Mouse (Mus musculus) stomach, embryonic 15.5 days (tissue): Measurements from ENCODE around the gene Rita1. TPM values are rescaled to one million over a fixed set of nuclear protein-coding genes. Genes with fewer than 3 reads are reported as not detected.

Experiments
- ATAC-seq: fragments of 200-750 bp; cut with Nextera tagmentation; 2 replicates; pipeline ENCODE4 v1.8.0; 2017; ENCODE audit warnings: low read depth, moderate number of reproducible peaks, moderate TSS enrichment; ENCODE audit not compliant: insufficient read depth, low FRiP score
- H3K27ac ChIP-seq: fragments of 300-500 bp; sonication (generic); 2 replicates; pipeline ENCODE4 v1.5.1; 2015; ENCODE audit warnings: mild to moderate bottlenecking, inconsistent platforms
- H3K27me3 ChIP-seq: fragments of 300-500 bp; sonication (generic); replicated peaks from 2 replicates; pipeline ENCODE4 v1.6.1; 2015; ENCODE audit warnings: inconsistent platforms
- H3K36me3 ChIP-seq: fragments of 300-500 bp; sonication (generic); 2 replicates; pipeline ENCODE4 v1.6.1; 2015; ENCODE audit warnings: inconsistent platforms
- H3K4me1 ChIP-seq: fragments of 300-500 bp; sonication (generic); 2 replicates; pipeline ENCODE4 v1.6.1; 2015; ENCODE audit warnings: inconsistent platforms
- H3K4me2 ChIP-seq: fragments of 300-500 bp; sonication (generic); 2 replicates; pipeline ENCODE4 v1.6.1; 2015; ENCODE audit warnings: mild to moderate bottlenecking, inconsistent platforms
- H3K4me3 ChIP-seq: fragments of 300-500 bp; sonication (generic); replicated peaks from 2 replicates; pipeline ENCODE4 v1.5.1; 2015; ENCODE audit warnings: inconsistent platforms
- H3K9ac ChIP-seq: fragments of 300-500 bp; sonication (generic); 2 replicates; pipeline ENCODE4 v1.6.1; 2015; ENCODE audit warnings: inconsistent platforms
- H3K9me3 ChIP-seq: fragments of 300-500 bp; sonication (generic); 2 replicates; pipeline ENCODE4 v1.6.1; 2016; ENCODE audit warnings: inconsistent platforms
- WGBS: fragments of 180-500 bp; shearing (Covaris S2); methylation state at CpG from one replicate; pipeline ENCODE4 v1.1.7; 2015; 5-methylcytosine and 5-hydroxymethylcytosine counted together
- polyA plus RNA-seq: library from polyadenylated mRNA; unstranded; fragments of >200 nt; fragmentation: Nextera tagmentation; extraction: Ambion mirVana; gene quantifications from 2 replicates; pipeline ENCODE4 v1.2.1, GENCODE M21; 2015

Gene Rita1
- polyA plus RNA-seq, 1 experiment from 2014 or later, result 10.4 TPM

- no peaks in the 10 kb centered on the region for H3K4me1 ChIP-seq
- no peak overlapping the region for H3K27ac ChIP-seq
- H3K27me3 ChIP-seq, result no peaks in the 10 kb centered on the region
- 93% methylated on average over 10 of the region's 10 CpGs for WGBS
- no peak overlapping the region for H3K4me3 ChIP-seq
- no peaks in the 10 kb centered on the region for H3K9me3 ChIP-seq
- H3K9ac ChIP-seq, result no peak overlapping the region
- H3K4me2 ChIP-seq, result no peak overlapping the region
- no peak for ATAC-seq
- peaks cover 76% of the 10 kb centered on the region for H3K36me3 ChIP-seq
Observed at GRCm38 (mm10) chr5:120624427-120624826, 12.0 kb upstream of the Rita1 start.

DNA sequence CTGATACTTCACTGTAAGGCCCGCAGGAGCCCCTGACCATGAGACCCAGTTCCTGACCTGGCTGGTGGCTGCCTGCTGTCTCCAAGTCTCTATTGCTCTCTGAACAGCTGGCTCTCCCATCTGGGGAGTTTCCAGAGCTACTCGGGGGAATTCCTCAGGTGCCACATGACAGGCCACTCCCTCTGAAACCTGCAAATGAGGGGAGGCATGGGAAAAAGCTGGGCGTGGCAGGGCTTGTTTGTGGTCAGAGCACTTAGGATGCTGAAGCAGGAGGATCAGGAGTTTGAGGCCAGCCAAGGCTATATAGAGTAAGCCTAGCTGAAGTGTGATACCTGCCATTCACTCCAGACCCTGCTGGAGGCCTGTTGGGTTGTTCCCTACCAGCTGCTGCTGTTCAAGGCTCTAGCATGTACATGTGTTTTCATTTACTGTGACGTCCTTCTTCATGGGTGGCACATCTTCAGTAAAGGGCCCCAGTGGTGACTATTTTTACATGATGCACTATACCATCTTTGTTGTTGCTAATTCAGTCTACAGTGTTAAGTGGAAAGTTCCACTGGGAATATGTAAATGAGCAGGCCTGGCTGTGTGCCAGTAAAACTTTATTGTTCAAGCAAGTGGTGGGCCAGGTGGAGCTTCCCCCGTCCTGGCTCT lies 9.9 kb upstream of the Rita1 start:
- 80% methylated on average over 5 of the region's 5 CpGs for WGBS

GRCm38 (mm10) chr5:120621846-120622197 lies 9.4 kb upstream of the Rita1 start:
- Histone ChIP-seq H3K9me3 (no peaks in the 10 kb centered on the region), H3K4me2 (no peak overlapping the region), H3K36me3 (peaks cover 85% of the 10 kb centered on the region), H3K27me3 (no peaks in the 10 kb centered on the region), H3K27ac (no peak overlapping the region), H3K9ac (no peak overlapping the region), H3K4me3 (no peak overlapping the region), H3K4me1 (no peaks in the 10 kb centered on the region)
- 88% methylated on average over 10 of the region's 10 CpGs for WGBS
- ATAC-seq, result no peak

More for the DNA sequence above, 9.9 kb upstream of the Rita1 start:
- Histone ChIP-seq H3K36me3 (peaks cover 90% of the 10 kb centered on the region), H3K4me3 (no peak overlapping the region), H3K9me3 (no peaks in the 10 kb centered on the region), H3K4me1 (no peaks in the 10 kb centered on the region), H3K27me3 (no peaks in the 10 kb centered on the region), H3K9ac (no peak overlapping the region), H3K27ac (no peak overlapping the region), H3K4me2 (no peak overlapping the region)
- no peak for ATAC-seq

DNA sequence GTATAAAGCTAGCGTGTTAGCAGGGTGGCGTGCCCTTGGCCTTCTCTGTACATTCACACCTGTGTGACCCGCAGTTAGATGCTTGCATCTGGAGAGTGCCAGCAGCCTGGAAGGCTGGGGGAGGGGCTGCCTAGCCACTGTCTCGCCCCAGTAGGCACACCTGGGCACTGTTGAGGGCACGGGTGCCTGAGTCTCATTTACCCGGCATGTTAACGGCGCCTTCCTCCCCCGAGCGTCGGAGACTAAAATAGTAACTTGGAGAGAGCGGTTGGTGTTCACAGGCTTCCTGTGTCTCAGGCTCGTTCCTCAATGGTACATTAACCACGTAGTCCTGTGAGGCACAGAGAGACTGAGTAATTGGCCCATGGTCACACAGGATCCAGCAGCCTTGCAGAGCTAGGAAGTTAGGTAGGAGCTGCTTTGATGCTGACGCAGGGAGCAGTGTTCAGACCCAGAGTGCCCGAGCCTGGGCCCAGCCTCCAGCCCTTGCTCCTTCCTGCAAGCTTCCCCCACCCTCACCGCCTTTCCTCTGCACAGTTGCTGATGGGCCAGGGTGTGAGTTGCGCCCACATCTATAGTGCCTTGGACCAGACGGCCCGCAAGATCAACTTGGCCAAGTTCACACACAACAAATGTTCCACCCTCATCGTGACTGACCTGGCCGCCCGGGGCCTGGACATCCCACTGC lies 8.8 kb upstream of the Rita1 start:
- no peaks in the 10 kb centered on the region for H3K9me3 ChIP-seq
- H3K9ac ChIP-seq, result no peak overlapping the region
- no peak overlapping the region for H3K27ac ChIP-seq
- no peak overlapping the region for H3K4me3 ChIP-seq
- WGBS, result 88% methylated on average over 23 of the region's 23 CpGs
- H3K36me3 ChIP-seq, result peaks cover 80% of the 10 kb centered on the region
- H3K27me3 ChIP-seq, result no peaks in the 10 kb centered on the region
- no peak for ATAC-seq
- no peaks in the 10 kb centered on the region for H3K4me1 ChIP-seq
- no peak overlapping the region for H3K4me2 ChIP-seq

DNA sequence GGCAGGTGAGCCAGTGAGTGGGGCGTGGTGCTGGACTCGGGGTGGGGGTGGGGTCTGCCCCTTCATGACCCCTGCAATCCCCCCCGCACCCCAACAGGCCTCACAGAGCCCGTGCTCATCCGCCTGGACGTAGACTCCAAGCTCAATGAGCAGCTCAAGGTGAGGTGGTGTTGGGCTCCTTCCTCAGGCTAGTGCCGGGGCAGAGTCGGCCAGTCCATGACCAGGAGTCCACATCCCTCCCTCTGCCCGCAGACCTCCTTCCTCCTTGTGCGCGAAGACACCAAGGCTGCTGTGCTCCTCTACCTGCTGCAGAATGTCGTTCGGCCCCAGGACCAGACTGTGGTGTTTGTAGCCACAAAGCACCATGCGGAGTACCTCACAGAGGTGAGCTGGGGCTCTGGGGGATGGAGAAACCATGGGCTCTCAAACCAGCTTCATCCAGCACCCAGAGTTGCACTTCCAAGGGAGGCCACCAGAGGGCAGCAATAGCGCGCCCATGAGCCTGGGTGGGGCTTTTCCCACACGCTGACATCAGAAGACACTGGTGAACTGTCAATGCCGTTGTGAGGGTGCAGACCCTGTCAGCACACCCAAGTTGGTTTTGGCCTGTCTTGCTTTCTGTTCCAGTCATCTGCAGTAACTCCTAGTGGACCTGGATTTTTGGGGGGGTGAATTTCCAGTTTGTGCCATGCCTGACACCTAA lies 8.1 kb upstream of the Rita1 start:
- Histone ChIP-seq H3K4me1 (no peaks in the 10 kb centered on the region), H3K9me3 (no peaks in the 10 kb centered on the region), H3K4me2 (no peak overlapping the region), H3K9ac (no peak overlapping the region), H3K4me3 (no peak overlapping the region), H3K36me3 (peaks cover 78% of the 10 kb centered on the region), H3K27me3 (no peaks in the 10 kb centered on the region), H3K27ac (no peak overlapping the region)
- ATAC-seq, result no peak
- 68% methylated on average over 18 of the region's 18 CpGs for WGBS

GRCm38 (mm10) chr5:120619201-120619600 lies 6.8 kb upstream of the Rita1 start:
- ATAC-seq, result no peak
- Histone ChIP-seq H3K4me2 (no peak overlapping the region), H3K4me1 (no peaks in the 10 kb centered on the region), H3K4me3 (no peak overlapping the region), H3K27ac (no peak overlapping the region), H3K27me3 (no peaks in the 10 kb centered on the region), H3K36me3 (peaks cover 65% of the 10 kb centered on the region), H3K9me3 (no peaks in the 10 kb centered on the region), H3K9ac (no peak overlapping the region)
- 22% methylated on average over 5 of the region's 5 CpGs for WGBS

DNA sequence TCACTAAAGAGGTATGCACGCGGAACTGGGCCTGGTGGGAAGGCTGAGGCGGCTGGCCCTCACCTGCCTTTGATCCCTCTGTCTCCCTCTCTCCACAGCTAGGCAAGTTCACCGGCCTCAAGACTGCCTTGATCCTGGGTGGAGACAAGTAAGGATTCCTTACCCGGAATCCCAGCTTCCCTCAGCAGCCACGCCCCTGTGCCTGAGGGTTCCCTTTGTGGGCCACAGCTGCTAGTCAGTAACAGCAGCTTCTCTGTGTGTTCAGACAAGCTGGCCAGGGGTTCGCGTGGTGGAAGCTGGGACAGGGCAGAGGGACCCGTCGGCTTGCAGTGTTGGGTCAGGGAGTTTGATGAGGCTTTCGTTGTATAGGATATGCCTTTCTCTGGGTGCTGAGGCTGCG lies 6.4 kb upstream of the Rita1 start:
- H3K27ac ChIP-seq, result no peak overlapping the region
- H3K9me3 ChIP-seq, result no peaks in the 10 kb centered on the region
- H3K4me2 ChIP-seq, result no peak overlapping the region
- peaks cover 61% of the 10 kb centered on the region for H3K36me3 ChIP-seq
- no peak overlapping the region for H3K4me3 ChIP-seq
- peaks cover 3% of the 10 kb centered on the region; the same call in 1 of the 2 replicates for H3K4me1 ChIP-seq
- no peaks in the 10 kb centered on the region for H3K27me3 ChIP-seq
- ATAC-seq, result no peak
- H3K9ac ChIP-seq, result no peak overlapping the region
- WGBS, result 85% methylated on average over 12 of the region's 12 CpGs

GRCm38 (mm10) chr5:120615903-120616302 lies 3.5 kb upstream of the Rita1 start:
- Histone ChIP-seq H3K36me3 (peaks cover 32% of the 10 kb centered on the region), H3K4me3 (no peak overlapping the region), H3K4me2 (no peak overlapping the region), H3K27ac (no peak overlapping the region), H3K9ac (no peak overlapping the region), H3K9me3 (no peaks in the 10 kb centered on the region), H3K27me3 (no peaks in the 10 kb centered on the region), H3K4me1 (peaks cover 10% of the 10 kb centered on the region)
- ATAC-seq, result no peak
- 98% methylated on average over 4 of the region's 4 CpGs for WGBS

GRCm38 (mm10) chr5:120612822-120613604 lies 624 bp upstream of the Rita1 start:
- Histone ChIP-seq H3K4me1 (peaks cover 10% of the 10 kb centered on the region), H3K27me3 (no peaks in the 10 kb centered on the region), H3K27ac (peak overlapping the region; percentile 84), H3K4me3 (peak overlapping the region; percentile 72), H3K4me2 (peak overlapping the region; percentile 76), H3K9me3 (no peaks in the 10 kb centered on the region), H3K9ac (peak overlapping the region; percentile 47; the same call in 1 of the 2 replicates), H3K36me3 (peaks cover 10% of the 10 kb centered on the region)
- WGBS, result under 1% methylated on average over 69 of the region's 69 CpGs
- peak; percentile 91 for ATAC-seq

GRCm38 (mm10) chr5:120611416-120611815 lies 973 bp downstream of the Rita1 start:
- peak overlapping the region; percentile 17; the same call in 1 of the 2 replicates for H3K9ac ChIP-seq
- H3K27ac ChIP-seq, result no peak overlapping the region
- peak overlapping the region; percentile 72 for H3K4me3 ChIP-seq
- H3K4me1 ChIP-seq, result peaks cover 10% of the 10 kb centered on the region
- WGBS, result 46% methylated on average over 8 of the region's 8 CpGs
- H3K27me3 ChIP-seq, result no peaks in the 10 kb centered on the region
- no peaks in the 10 kb centered on the region for H3K9me3 ChIP-seq
- ATAC-seq, result no peak
- H3K4me2 ChIP-seq, result peak overlapping the region; percentile 72
- peaks cover 10% of the 10 kb centered on the region; the same call in 1 of the 2 replicates for H3K36me3 ChIP-seq

DNA sequence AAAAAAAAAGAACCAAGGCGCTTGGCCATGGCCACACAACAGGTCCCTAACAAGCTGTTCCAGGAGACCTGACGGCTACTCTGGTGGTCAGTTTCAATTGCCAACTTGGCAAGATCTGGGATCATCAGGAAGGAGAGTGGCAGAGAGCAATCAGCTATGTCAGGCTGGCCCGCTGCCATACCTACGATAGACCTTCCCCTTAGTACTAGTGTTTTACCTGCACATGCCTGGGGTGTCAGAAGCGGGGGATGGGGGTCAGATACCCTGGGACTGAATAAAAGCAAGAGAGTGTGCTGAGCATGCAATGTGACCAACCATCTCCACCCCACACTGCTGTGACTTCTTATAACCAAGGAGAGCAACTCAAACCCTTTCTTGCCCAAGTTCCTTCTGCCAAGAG lies 1.5 kb downstream of the Rita1 start:
- H3K27me3 ChIP-seq, result no peaks in the 10 kb centered on the region
- H3K9ac ChIP-seq, result no peak overlapping the region
- peaks cover 10% of the 10 kb centered on the region; the same call in 1 of the 2 replicates for H3K36me3 ChIP-seq
- no peak overlapping the region for H3K27ac ChIP-seq
- peaks cover 10% of the 10 kb centered on the region for H3K4me1 ChIP-seq
- ATAC-seq, result no peak
- WGBS, result 88% methylated on average over 5 of the region's 5 CpGs
- no peaks in the 10 kb centered on the region for H3K9me3 ChIP-seq
- peak overlapping the region; percentile 72; the same call in 1 of the 2 replicates for H3K4me3 ChIP-seq
- peak overlapping the region; percentile 72; the same call in 1 of the 2 replicates for H3K4me2 ChIP-seq
